In genomic region chrX:99395067-99395466, GRCm38 (mm10) we compare ENCODE assay signal across 14 mouse cellular contexts.
"Had no signal": no experiment of that assay in that cellular context is flagged by ENCODE, and none has a peak within 500 bp of the region (broad histone marks: within the 10 kb centered on the region; RNA-seq: fewer than 3 reads in every experiment).

No protein-coding gene starts in this region.

- DNase-seq: lung, adult 18-20 months; lung, embryonic 14.5 days; lung, postnatal 10 days; lung, postnatal 4 days; midbrain, embryonic 14.5 days; retina, postnatal 1 day; right cerebral cortex, adult 18-20 months; right cerebral cortex, postnatal 25 days; right cerebral cortex, postnatal 4 days; spleen, adult 18-20 months; thymus, adult 2 months; thymus, postnatal 25 days; thymus, postnatal 4 days had no signal

- ATAC-seq: midbrain, embryonic 16.5 days had no signal
